Mouse (Mus musculus) adipose tissue, adult 10 weeks (tissue): ENCODE measurements around the gene Pate3. TPM values are rescaled to one million over a fixed set of nuclear protein-coding genes. Genes with fewer than 3 reads are reported as not detected.

Experiments used
- polyA plus RNA-seq: library from polyadenylated mRNA; stranded (reverse); fragments of 350-450 nt; fragmentation: Illumina TruSeq; extraction: RNeasy Lipid Tissue Mini Kit (QIAGEN cat#74804); gene quantifications from one replicate; pipeline ENCODE4 v1.2.3, GENCODE M21; 2014; ENCODE audit warnings: low read depth, low replicate concordance

Pate3 gene
- polyA plus RNA-seq, result 42.8 TPM

GRCm38 (mm10) chr9:35648102-35648501 is at the start of gene Pate3:
Gene Pate3 (minus strand): TSS chr9:35648202.

DNA sequence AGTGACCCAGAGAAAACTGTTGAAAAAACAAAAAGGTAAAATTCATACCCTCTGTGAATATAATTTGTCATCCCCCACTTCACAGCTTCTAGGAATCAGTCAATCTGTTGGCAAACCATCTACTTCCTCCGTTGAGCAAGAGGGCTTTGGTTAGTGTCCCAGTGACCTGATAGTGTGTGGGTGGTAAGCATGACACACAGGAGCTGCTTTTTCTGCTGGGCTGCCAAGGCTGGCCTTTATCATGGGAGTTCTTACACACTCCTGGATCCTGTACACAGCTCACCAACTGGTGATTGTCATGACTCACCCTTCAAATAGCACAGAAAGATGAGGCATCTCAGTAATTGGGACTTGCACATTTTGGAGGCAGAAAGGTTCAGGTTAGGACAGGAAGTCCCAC is 39.0 kb upstream of the Pate3 start, which contains the start of gene Pate1:
TSS of gene Pate1 (minus strand) at position 378 of the 400 bp plus-strand sequence.

GRCm38 (mm10) chr9:35611841-35612240 is 36.2 kb downstream of the Pate3 start, which contains the start of gene Pate4:
Gene Pate4 (minus strand): TSS chr9:35611941.

Other genes starting within 250 kb of the Pate3 start
- 21.7 TPM for gene Cdon, start 227.1 kb downstream of the Pate3 start, polyA plus RNA-seq
- gene Gm1113, start 129.9 kb downstream of the Pate3 start, polyA plus RNA-seq, result not detected
- 1.7 TPM for gene Ddx25, start 89.7 kb downstream of the Pate3 start, polyA plus RNA-seq
- 8.2 TPM for gene Pus3, start 89.6 kb downstream of the Pate3 start, polyA plus RNA-seq
- 172 TPM for gene Pate2, start 77.9 kb downstream of the Pate3 start, polyA plus RNA-seq
- 19.2 TPM for gene Hyls1, start 77.8 kb downstream of the Pate3 start, polyA plus RNA-seq
- 4.2 TPM for gene Pate4, start 36.3 kb downstream of the Pate3 start, polyA plus RNA-seq
- gene Pate1, start 39.2 kb upstream of the Pate3 start, polyA plus RNA-seq, result 148 TPM
- 72.9 TPM for gene Gm17677, start 92.8 kb upstream of the Pate3 start, polyA plus RNA-seq
- 204 TPM for gene Gm17727, start 129.9 kb upstream of the Pate3 start, polyA plus RNA-seq
- gene Gm27235, start 141.9 kb upstream of the Pate3 start, polyA plus RNA-seq, result 100 TPM
- gene D730048I06Rik, start 141.9 kb upstream of the Pate3 start, polyA plus RNA-seq, result 1,154 TPM
- 826 TPM for gene 9230110F15Rik, start 195.9 kb upstream of the Pate3 start, polyA plus RNA-seq